ENCODE assay signal across 27 mouse cellular contexts in the genomic region with DNA sequence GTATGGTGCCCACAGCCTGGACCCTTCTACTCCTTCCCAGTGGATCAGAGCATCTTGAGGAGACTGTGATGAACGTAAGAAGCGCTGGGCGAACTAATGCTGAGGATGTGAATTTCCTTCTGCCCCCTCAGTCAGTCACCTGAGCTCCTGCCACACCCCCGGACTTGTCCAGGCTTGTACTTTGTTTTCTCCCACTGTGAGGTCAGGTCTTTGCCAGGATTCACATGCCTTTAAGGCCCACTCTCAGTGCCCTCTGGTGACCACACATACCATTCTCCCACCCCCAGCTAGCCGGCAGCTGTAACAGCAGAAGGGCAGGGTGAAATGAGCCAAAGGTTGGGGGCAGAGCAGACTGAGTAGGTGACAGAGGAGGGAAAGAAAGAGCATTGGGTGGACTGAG. TPM values are rescaled to one million over a fixed set of nuclear protein-coding genes. Genes with fewer than 3 reads are reported as not detected.
DNase-seq lines count a peak whose midpoint lies in the region; ATAC-seq and TF ChIP-seq lines count a peak whose summit lies in the region.
"Had no signal": no experiment of that assay in that cellular context is flagged by ENCODE, and none has a peak within 500 bp of the region (broad histone marks: within the 10 kb centered on the region; RNA-seq: fewer than 3 reads in every experiment).

No protein-coding gene starts in this region.

- H3K9me3 ChIP-seq in E14TG2a.4 (ENCODE audit: low read length) (no peaks in the 10 kb centered on the region), ES-E14 (ENCODE audit: control insufficient read depth, insufficient read depth, low read depth, low read length) (no peaks in the 10 kb centered on the region)
- H3K9me3 ChIP-seq in lung, postnatal 0 days (ENCODE audit: low read length), result no peaks in the 10 kb centered on the region
- no peaks in the 10 kb centered on the region for H3K9me3 ChIP-seq in forebrain, embryonic 11.5 days (ENCODE audit: control insufficient read depth, low read length)
- H3K9me3 ChIP-seq: forebrain, embryonic 12.5 days; forebrain, embryonic 15.5 days; G1E; heart, embryonic 12.5 days; heart, embryonic 15.5 days; hindbrain, embryonic 15.5 days had no signal

- 73% methylated on average over 5 of the region's 5 CpGs for WGBS in lung, postnatal 0 days
- 77% methylated on average over 5 of the region's 5 CpGs for WGBS in forebrain, embryonic 11.5 days

- no peak for TF ChIP-seq EP300 in lung, postnatal 0 days (IDR thresholded peaks at IDR 0.05)

- in situ Hi-C loops in ES-E14 (cut with MboI; ENCODE audit: low sequenced_read_pairs in 2 of 2, unreplicated experiment in 2 of 2), result no loop called here

- H3K36me3 ChIP-seq in E14TG2a.4 (ENCODE audit: insufficient read depth, low read length) (no peaks in the 10 kb centered on the region), ES-E14 (ENCODE audit: control insufficient read depth, insufficient read depth, low read length, poor library complexity, severe bottlenecking) (peaks cover 5% of the 10 kb centered on the region; the same call in 1 of the 2 replicates)
- H3K36me3 ChIP-seq in lung, postnatal 0 days (ENCODE audit: insufficient read depth, low read length), result no peaks in the 10 kb centered on the region
- no peaks in the 10 kb centered on the region; the same call in 1 of the 2 replicates for H3K36me3 ChIP-seq in forebrain, embryonic 11.5 days (ENCODE audit: control insufficient read depth, insufficient read depth, low read length)
- H3K36me3 ChIP-seq: G1E; heart, embryonic 12.5 days; heart, embryonic 15.5 days had no signal

- intact Hi-C loops in gastrocnemius, postnatal 36 days (cut with DNase I), result no loop called here

- no peak for TF ChIP-seq CTCF in E14TG2a.4 (conservative IDR thresholded peaks at IDR 0.05; ENCODE audit: low read length)
- no peak for TF ChIP-seq CTCF in lung, postnatal 0 days (IDR thresholded peaks at IDR 0.05)

- peak overlapping the region; percentile 73 for H3K9ac ChIP-seq in ES-E14 (ENCODE audit: insufficient read depth, low read depth, low read length, poor library complexity, severe bottlenecking)
- H3K9ac ChIP-seq in lung, postnatal 0 days (replicated peaks; ENCODE audit: low read depth), result no peak overlapping the region
- H3K9ac ChIP-seq in forebrain, embryonic 11.5 days (ENCODE audit: low read length), result no peak overlapping the region
- H3K9ac ChIP-seq: forebrain, embryonic 12.5 days; forebrain, embryonic 15.5 days; heart, embryonic 12.5 days; heart, embryonic 15.5 days; hindbrain, embryonic 15.5 days had no signal

- H3K27ac ChIP-seq in ES-E14 (ENCODE audit: insufficient read depth, low read depth, low read length, poor library complexity, severe bottlenecking), result peak overlapping the region; percentile 72
- H3K27ac ChIP-seq in lung, postnatal 0 days (ENCODE audit: low read length), result no peak overlapping the region
- no peak overlapping the region for H3K27ac ChIP-seq in forebrain, embryonic 11.5 days (ENCODE audit: low read depth, low read length)
- H3K27ac ChIP-seq: forebrain, embryonic 12.5 days; forebrain, embryonic 15.5 days; heart, embryonic 15.5 days; hindbrain, embryonic 15.5 days had no signal

- H3K27me3 ChIP-seq in E14TG2a.4 (ENCODE audit: insufficient read depth, low read length), result no peaks in the 10 kb centered on the region
- no peaks in the 10 kb centered on the region for H3K27me3 ChIP-seq in lung, postnatal 0 days (replicated peaks; ENCODE audit: insufficient read depth, low read length)
- no peaks in the 10 kb centered on the region for H3K27me3 ChIP-seq in forebrain, embryonic 11.5 days (ENCODE audit: control insufficient read depth, insufficient read depth, low read length)
- H3K27me3 ChIP-seq: forebrain, embryonic 12.5 days; forebrain, embryonic 15.5 days; heart, embryonic 12.5 days; heart, embryonic 15.5 days; hindbrain, embryonic 15.5 days had no signal

- H3K4me3 ChIP-seq in E14TG2a.4 (replicated peaks; ENCODE audit: low read length), result peak overlapping the region; percentile 75
- H3K4me3 ChIP-seq in ES-E14 (ENCODE audit: insufficient read depth in 1 of 2, low read depth in 1 of 2, low read length in 2 of 2, poor library complexity in 1 of 2, severe bottlenecking in 1 of 2), result peak overlapping the region; percentile 63 to 70
- no peak overlapping the region for H3K4me3 ChIP-seq in lung, postnatal 0 days (ENCODE audit: low read depth, low read length)
- no peak overlapping the region for H3K4me3 ChIP-seq in forebrain, embryonic 11.5 days (ENCODE audit: low read depth, low read length)
- H3K4me3 ChIP-seq: forebrain, embryonic 12.5 days; forebrain, embryonic 15.5 days; heart, embryonic 12.5 days; heart, embryonic 15.5 days; hindbrain, embryonic 15.5 days had no signal

- peaks cover 38% of the 10 kb centered on the region for H3K4me1 ChIP-seq in E14TG2a.4 (replicated peaks; ENCODE audit: low read depth, low read length)
- peaks cover 0 to 18% of the 10 kb centered on the region in 2 experiments; a peak in 1 of 4 replicates for H3K4me1 ChIP-seq in ES-E14 (ENCODE audit: control insufficient read depth in 2 of 2, insufficient read depth in 2 of 2, low read length in 2 of 2, poor library complexity in 1 of 2)
- no peaks in the 10 kb centered on the region for H3K4me1 ChIP-seq in lung, postnatal 0 days (ENCODE audit: insufficient read depth, low read depth, low read length)
- H3K4me1 ChIP-seq in forebrain, embryonic 11.5 days (replicated peaks; ENCODE audit: control insufficient read depth, insufficient read depth, low read length), result no peaks in the 10 kb centered on the region
- H3K4me1 ChIP-seq: forebrain, embryonic 12.5 days; forebrain, embryonic 15.5 days; hindbrain, embryonic 15.5 days had no signal

- ATAC-seq in lung, postnatal 0 days, result no peak
- ATAC-seq in forebrain, embryonic 11.5 days (replicated peaks; ENCODE audit: low FRiP score), result no peak
- ATAC-seq: forebrain, embryonic 15.5 days; intestine, postnatal 0 days had no signal

- peak; percentile 61 for DNase-seq in heart, adult 11 months
- DNase-seq in heart, adult 9 months (ENCODE audit: low spot score in 2 of 2), result no peak
- DNase-seq in ES-E14 (ENCODE audit: low read depth, low spot score) (no peak), ZHBTc4 (ENCODE audit: low read depth, low spot score) (peak; percentile 53)
- DNase-seq in lung, postnatal 0 days (ENCODE audit: low spot score), result no peak
- no peak for DNase-seq in gastrocnemius, postnatal 36 days
- DNase-seq in forebrain, embryonic 11.5 days (ENCODE audit: low spot score), result no peak
- DNase-seq: adrenal gland, postnatal 10 days; adrenal gland, postnatal 36 days; cerebellum, adult 2 months; cerebellum, adult 9-11 months; cerebellum, postnatal 25 days; embryo, embryonic 11 days; gastrocnemius, postnatal 25 days; heart, postnatal 10 days; heart, postnatal 36 days; kidney, adult 2 months had no signal

- H3K4me2 ChIP-seq in lung, postnatal 0 days (replicated peaks; ENCODE audit: low read depth, low read length), result no peak overlapping the region
- H3K4me2 ChIP-seq in forebrain, embryonic 11.5 days (ENCODE audit: low read depth, low read length, severe bottlenecking), result no peak overlapping the region
- H3K4me2 ChIP-seq: forebrain, embryonic 12.5 days; forebrain, embryonic 15.5 days; heart, embryonic 12.5 days; heart, embryonic 15.5 days; hindbrain, embryonic 15.5 days had no signal

TF ChIP-seq in ES-E14, 5 proteins besides CTCF, POLR2A, EP300 and RAD21:
- no peak for TF ChIP-seq ZNF384 (IDR thresholded peaks at IDR 0.05; ENCODE audit: low read depth, low read length)
- no peak for TF ChIP-seq ZC3H11A (IDR thresholded peaks at IDR 0.05; ENCODE audit: borderline replicate concordance, low read depth, low read length)
- TF ChIP-seq CHD2 (IDR thresholded peaks at IDR 0.05; ENCODE audit: low read depth, low read length), result no peak
- TF ChIP-seq HCFC1 (IDR thresholded peaks at IDR 0.05; ENCODE audit: borderline replicate concordance, insufficient read depth, low read length), result no peak; the same call in 1 of the 2 replicates
- TF ChIP-seq MAFK (IDR thresholded peaks at IDR 0.05; ENCODE audit: insufficient read depth, low read depth, low read length), result no peak

RNA-seq across cellular contexts. Expression of gene Ttc9, which starts 32.9 kb away (rescaled TPM):
- total RNA-seq in ES-E14 (2012; rRNA removed), result 2.4 and 3.5 TPM in 2 replicates
- 13.0 and 17.7 TPM in 2 replicates for polyA plus RNA-seq in lung, postnatal 0 days (2015; fragmentation: Nextera tagmentation; extraction: Ambion mirVana)
- total RNA-seq in gastrocnemius, postnatal 36 days (2021), result 1 to 10 TPM; 5.8 to 6.3 TPM
- 2.9 and 3.1 TPM in 2 replicates for polyA plus RNA-seq in forebrain, embryonic 11.5 days (2014; fragmentation: Nextera tagmentation; extraction: Ambion mirVana)
- total RNA-seq: common myeloid progenitor, adult 5-6 weeks; granulocyte monocyte progenitor cell, adult 5-6 weeks had no signal
- polyA plus RNA-seq: G1E had no signal

Comparison
In these comparisons a context has a peak if more than half of its experiments do, and no peak if none do; other contexts are left out.
1. DNase-seq: peak in heart, adult 11 months (single experiment) and ZHBTc4 (single experiment); none in heart, adult 9 months (0 of 2), ES-E14 (single experiment), lung, postnatal 0 days (single experiment), gastrocnemius, postnatal 36 days (0 of 2) and forebrain, embryonic 11.5 days (single experiment).
2. H3K4me3 ChIP-seq: peak in E14TG2a.4 (single experiment) and ES-E14 (2 of 2); none in lung, postnatal 0 days (single experiment) and forebrain, embryonic 11.5 days (single experiment).